Comparison of ENCODE assay signal across 10 mouse cellular contexts in the genomic region with DNA sequence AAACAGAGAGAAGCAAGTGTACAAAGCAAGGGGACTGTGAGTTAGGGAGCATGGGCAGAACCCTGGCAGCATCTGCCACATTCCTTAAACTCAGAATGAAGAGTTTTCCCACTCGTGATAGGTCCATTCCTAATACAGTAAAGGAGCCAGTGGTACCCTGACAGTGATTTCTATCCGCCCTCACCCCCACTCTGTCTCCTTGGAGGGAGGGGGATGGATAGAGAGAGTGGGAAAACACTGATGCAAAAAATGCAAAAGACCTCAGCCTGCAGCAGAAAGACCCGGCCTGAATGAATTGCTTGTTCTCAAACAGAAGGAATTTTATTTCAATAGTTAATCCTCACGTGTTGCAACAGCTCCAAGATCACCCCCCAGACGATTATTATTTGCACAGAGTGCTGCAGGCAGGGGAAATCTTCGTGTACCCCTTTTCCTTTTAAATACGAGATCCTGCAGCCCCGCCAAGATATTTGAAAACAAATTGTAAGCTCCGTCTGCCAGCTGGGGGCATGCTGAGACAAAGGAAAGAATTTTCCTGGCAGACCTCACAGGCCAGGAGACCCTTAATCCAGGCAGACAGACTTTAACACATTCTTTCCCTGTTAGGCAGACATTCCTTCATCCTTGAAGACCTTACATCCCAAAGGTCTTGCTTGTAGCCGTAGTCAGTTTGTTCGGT.
DNase-seq lines count a peak whose midpoint lies in the region; ATAC-seq and TF ChIP-seq lines count a peak whose summit lies in the region.
"Had no signal": no experiment of that assay in that cellular context is flagged by ENCODE, and none has a peak within 500 bp of the region (broad histone marks: within the 10 kb centered on the region; RNA-seq: fewer than 3 reads in every experiment).

No protein-coding gene starts in this region.

- intact Hi-C loops in heart, postnatal 14 days (cut with DNase I), result no loop called here

- TF ChIP-seq POLR2A in limb, embryonic 14.5 days (IDR thresholded peaks at IDR 0.05; ENCODE audit: borderline replicate concordance, extremely low read depth, insufficient read depth, insufficient read length), result no peak

- peak overlapping the region; percentile 41 for H3K4me2 ChIP-seq in heart, embryonic 13.5 days
- H3K4me2 ChIP-seq in forebrain, embryonic 14.5 days (ENCODE audit: low read length), result peak overlapping the region; percentile 21; the same call in 1 of the 2 replicates
- peak overlapping the region; percentile 23; the same call in 1 of the 2 replicates for H3K4me2 ChIP-seq in limb, embryonic 14.5 days (replicated peaks; ENCODE audit: low read depth, low read length, severe bottlenecking)

- no peak for ATAC-seq in heart, embryonic 13.5 days (ENCODE audit: extremely low read depth, insufficient number of reproducible peaks, low FRiP score, low TSS enrichment)
- ATAC-seq in forebrain, embryonic 14.5 days, result peak; percentile 85
- peak; percentile 77 for ATAC-seq in limb, embryonic 14.5 days (ENCODE audit: low FRiP score, low read depth)
- no peak for ATAC-seq in inflammation-experienced regulatory T-cells, adult 6 months

- peaks cover 8% of the 10 kb centered on the region; the same call in 1 of the 2 replicates for H3K4me1 ChIP-seq in heart, embryonic 13.5 days
- peaks cover 14% of the 10 kb centered on the region; the same call in 1 of the 2 replicates for H3K4me1 ChIP-seq in forebrain, embryonic 14.5 days (ENCODE audit: control insufficient read depth, insufficient read depth, low read length)
- peaks cover 17% of the 10 kb centered on the region for H3K4me1 ChIP-seq in limb, embryonic 14.5 days (ENCODE audit: control insufficient read depth, insufficient read depth, low read length)

- no peak for DNase-seq in heart, postnatal 14 days
- peak; percentile 87 for DNase-seq in forebrain, embryonic 14.5 days (ENCODE audit: low spot score)
- peak; percentile 74 for DNase-seq in limb, embryonic 14.5 days (ENCODE audit: low spot score)
- peak; percentile 67 for DNase-seq in retina, postnatal 1 day
- no peak for DNase-seq in thymus, postnatal 4 days
- DNase-seq in thymus, postnatal 0 days (ENCODE audit: low spot score), result no peak
- DNase-seq: cerebellum, adult 9-11 months had no signal

- H3K36me3 ChIP-seq in heart, embryonic 13.5 days, result no peaks in the 10 kb centered on the region
- no peaks in the 10 kb centered on the region for H3K36me3 ChIP-seq in forebrain, embryonic 14.5 days (ENCODE audit: control insufficient read depth, insufficient read depth, low read length)
- H3K36me3 ChIP-seq in limb, embryonic 14.5 days (ENCODE audit: control insufficient read depth, insufficient read depth, low read length), result no peaks in the 10 kb centered on the region

- H3K9me3 ChIP-seq in heart, embryonic 13.5 days, result no peaks in the 10 kb centered on the region
- no peaks in the 10 kb centered on the region for H3K9me3 ChIP-seq in forebrain, embryonic 14.5 days (replicated peaks; ENCODE audit: control insufficient read depth, low read length)
- H3K9me3 ChIP-seq in limb, embryonic 14.5 days (ENCODE audit: control insufficient read depth, low read length), result no peaks in the 10 kb centered on the region

- no peaks in the 10 kb centered on the region for H3K27me3 ChIP-seq in heart, embryonic 13.5 days (replicated peaks)
- no peaks in the 10 kb centered on the region for H3K27me3 ChIP-seq in forebrain, embryonic 14.5 days (replicated peaks; ENCODE audit: control insufficient read depth, insufficient read depth, low read length)
- no peaks in the 10 kb centered on the region for H3K27me3 ChIP-seq in limb, embryonic 14.5 days (ENCODE audit: control insufficient read depth, insufficient read depth, low read length)

- 13% methylated on average over 11 of the region's 11 CpGs for WGBS in heart, embryonic 13.5 days
- 1% methylated on average over 11 of the region's 11 CpGs for WGBS in forebrain, embryonic 14.5 days
- WGBS in limb, embryonic 14.5 days, result 11% methylated on average over 11 of the region's 11 CpGs

- H3K27ac ChIP-seq in heart, embryonic 13.5 days (replicated peaks), result no peak overlapping the region
- peak overlapping the region; percentile 70; the same call in 1 of the 2 replicates for H3K27ac ChIP-seq in forebrain, embryonic 14.5 days (ENCODE audit: low read depth, low read length)
- peak overlapping the region; percentile 59 for H3K27ac ChIP-seq in limb, embryonic 14.5 days (replicated peaks; ENCODE audit: low read depth, low read length)
- H3K27ac ChIP-seq: kidney, postnatal 0 days had no signal

- H3K4me3 ChIP-seq in heart, embryonic 13.5 days, result no peak overlapping the region
- H3K4me3 ChIP-seq in forebrain, embryonic 14.5 days (ENCODE audit: low read depth, low read length), result no peak overlapping the region
- no peak overlapping the region for H3K4me3 ChIP-seq in limb, embryonic 14.5 days (replicated peaks; ENCODE audit: low read length)

- no peak overlapping the region for H3K9ac ChIP-seq in heart, embryonic 13.5 days
- peak overlapping the region; percentile 26; the same call in 1 of the 2 replicates for H3K9ac ChIP-seq in forebrain, embryonic 14.5 days (ENCODE audit: low read length)
- H3K9ac ChIP-seq in limb, embryonic 14.5 days (ENCODE audit: low read depth, low read length, severe bottlenecking), result no peak overlapping the region

Comparison
In these comparisons a context has a peak if more than half of its experiments do, and no peak if none do; other contexts are left out.
1. ATAC-seq: peak in forebrain, embryonic 14.5 days (single experiment) and limb, embryonic 14.5 days (single experiment); none in heart, embryonic 13.5 days (single experiment) and inflammation-experienced regulatory T-cells, adult 6 months (single experiment).
2. DNase-seq: peak in forebrain, embryonic 14.5 days (single experiment), limb, embryonic 14.5 days (single experiment) and retina, postnatal 1 day (single experiment); none in heart, postnatal 14 days (0 of 2), thymus, postnatal 4 days (single experiment) and thymus, postnatal 0 days (single experiment).
3. Peak in every context shown above with its lines, with median percentiles within 50 percentile points of each other: H3K4me2 ChIP-seq.